Mouse (Mus musculus): ENCODE data around the gene Cmtm2a. TPM values are rescaled to one million over a fixed set of nuclear protein-coding genes. Genes with fewer than 3 reads are reported as not detected.

Gene Cmtm2a
- polyA plus RNA-seq, 1 experiment from 2014 or later = not detected

Other genes with a start within 250 kb of the Cmtm2a start
- 15.5 and 15.9 TPM in 2 replicates for gene Cdh5, start 191.6 kb downstream of the Cmtm2a start, polyA plus RNA-seq (2014; fragmentation: Nextera tagmentation; extraction: Ambion mirVana)
- 0.71 and 0.88 TPM in 2 replicates for gene Bean1, start 122.7 kb downstream of the Cmtm2a start, polyA plus RNA-seq (2014; fragmentation: Nextera tagmentation; extraction: Ambion mirVana)
- 32.5 and 36.5 TPM in 2 replicates for gene Tk2, start 44.6 kb downstream of the Cmtm2a start, polyA plus RNA-seq (2014; fragmentation: Nextera tagmentation; extraction: Ambion mirVana)
- gene Cklf, start 42.3 kb downstream of the Cmtm2a start, polyA plus RNA-seq (2014; fragmentation: Nextera tagmentation; extraction: Ambion mirVana) = 30.9 and 36.5 TPM in 2 replicates
- not detected in 2 replicates for gene Gm45711, start 16.9 kb upstream of the Cmtm2a start, polyA plus RNA-seq (2014; fragmentation: Nextera tagmentation; extraction: Ambion mirVana)
- gene Cmtm1, start 17.0 kb upstream of the Cmtm2a start, polyA plus RNA-seq (2014; fragmentation: Nextera tagmentation; extraction: Ambion mirVana) = not detected in 2 replicates
- gene Gm11020, start 28.4 kb upstream of the Cmtm2a start, polyA plus RNA-seq (2014; fragmentation: Nextera tagmentation; extraction: Ambion mirVana) = not detected in 2 replicates
- not detected in 2 replicates for gene Cmtm2b, start 29.0 kb upstream of the Cmtm2a start, polyA plus RNA-seq (2014; fragmentation: Nextera tagmentation; extraction: Ambion mirVana)
- gene Cmtm3, start 46.2 kb upstream of the Cmtm2a start, polyA plus RNA-seq (2014; fragmentation: Nextera tagmentation; extraction: Ambion mirVana) = 74.8 and 87.5 TPM in 2 replicates
- gene Cmtm4, start 102.6 kb upstream of the Cmtm2a start, polyA plus RNA-seq (2014; fragmentation: Nextera tagmentation; extraction: Ambion mirVana) = 2.7 and 3.8 TPM in 2 replicates
- 95.4 and 96.4 TPM in 2 replicates for gene Dync1li2, start 149.9 kb upstream of the Cmtm2a start, polyA plus RNA-seq (2014; fragmentation: Nextera tagmentation; extraction: Ambion mirVana)
- gene Terb1, start 216.7 kb upstream of the Cmtm2a start, polyA plus RNA-seq (2014; fragmentation: Nextera tagmentation; extraction: Ambion mirVana) = 0.10 TPM in 1 of 2 replicates, not detected in the other
- 140 TPM in 2 replicates for gene Nae1, start 241.5 kb upstream of the Cmtm2a start, polyA plus RNA-seq (2014; fragmentation: Nextera tagmentation; extraction: Ambion mirVana)
- 0.42 and 0.52 TPM in 2 replicates for gene Car7, start 241.5 kb upstream of the Cmtm2a start, polyA plus RNA-seq (2014; fragmentation: Nextera tagmentation; extraction: Ambion mirVana)

Measured in hindbrain, embryonic 11.5 days (tissue).